Mouse (Mus musculus) layer of hippocampus, postnatal 14 days (tissue): ENCODE measurements at regions not wholly inside any gene's neighbourhood (a gene's known extent, or its start where the extent isn't known, plus 50 kb on each side); places are given as distances from the start of the nearest gene placed in this dataset.

Source experiments
- DNase-seq, 2 experiments: peaks; one replicate each; pipeline ENCODE4 v3.0.0; 2021 to 2022; ENCODE audit warnings: low spot score in 2 of 2, mixed read lengths in 1 of 2

- no peak for DNase-seq
These were observed 283.5 kb downstream of the Naf1 start for GRCm38 (mm10) chr8:67143479-67143878.

GRCm38 (mm10) chr8:67181741-67182140 lies 321.7 kb downstream of the Naf1 start:
- DNase-seq = no peak

GRCm38 (mm10) chr8:67199213-67199612 lies 324.4 kb upstream of the Nat3 start:
- DNase-seq = no peak

- no peak for DNase-seq
These were observed 317.6 kb upstream of the Nat3 start for GRCm38 (mm10) chr8:67206064-67206463.

GRCm38 (mm10) chr8:67231921-67232701 lies 291.5 kb upstream of the Nat3 start:
- no peak for DNase-seq

GRCm38 (mm10) chr8:67238934-67239333 lies 284.7 kb upstream of the Nat3 start:
- DNase-seq = no peak

- no peak for DNase-seq
These were observed 244.9 kb upstream of the Nat3 start for GRCm38 (mm10) chr8:67278759-67279158.

- DNase-seq = no peak
These were observed 244.2 kb upstream of the Nat3 start for GRCm38 (mm10) chr8:67279449-67279848.

- no peak for DNase-seq
These were observed 213.2 kb upstream of the Nat3 start for GRCm38 (mm10) chr8:67310494-67310893.

GRCm38 (mm10) chr8:67317371-67317770 lies 206.3 kb upstream of the Nat3 start:
- no peak for DNase-seq

- DNase-seq = no peak
These were observed 205.0 kb upstream of the Nat3 start for GRCm38 (mm10) chr8:67318675-67319074.

GRCm38 (mm10) chr8:67320535-67320934 lies 203.1 kb upstream of the Nat3 start:
- peak in 1 of 2 experiments; percentile 30 for DNase-seq

GRCm38 (mm10) chr8:67328439-67328838 lies 195.2 kb upstream of the Nat3 start:
- no peak for DNase-seq

- no peak for DNase-seq
These were observed 146.6 kb upstream of the Nat3 start for GRCm38 (mm10) chr8:67377061-67377460.

GRCm38 (mm10) chr8:67405947-67406346 lies 117.7 kb upstream of the Nat3 start:
- peak in 1 of 2 experiments; percentile 47 for DNase-seq

GRCm38 (mm10) chr8:67414826-67415225 lies 108.8 kb upstream of the Nat3 start:
- DNase-seq = no peak

GRCm38 (mm10) chr8:67422521-67422920 lies 101.1 kb upstream of the Nat3 start:
- DNase-seq = no peak
